Mouse (Mus musculus): ENCODE measurements around the gene Ndfip2. TPM values are rescaled to one million over a fixed set of nuclear protein-coding genes. Genes with fewer than 3 reads are reported as not detected.

Ndfip2 gene
- polyA plus RNA-seq, 1 experiment from 2014 or later: 57.2 TPM

DNA sequence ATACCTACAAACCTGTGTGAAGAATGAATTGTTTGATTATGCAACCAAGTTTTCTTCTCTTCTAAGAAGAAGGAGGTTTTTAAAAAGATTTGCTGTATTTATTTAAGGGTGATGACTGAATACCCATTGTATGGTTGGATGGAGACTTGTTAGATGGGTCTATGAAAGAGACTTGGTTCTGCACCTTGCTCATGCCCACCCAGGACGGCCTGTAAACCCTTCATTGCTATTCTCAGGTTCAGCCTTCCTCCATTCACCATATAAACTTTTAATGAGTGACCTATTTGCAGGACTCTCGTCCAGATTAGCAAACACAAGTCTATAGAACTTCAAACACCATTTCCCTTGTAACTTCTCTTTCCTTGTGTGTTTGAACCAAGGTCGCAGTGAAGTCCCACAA, 63.3 kb downstream of the Ndfip2 start:
- H3K27ac ChIP-seq (ENCODE audit: low read depth, low read length): no peak overlapping the region
- no peaks in the 10 kb centered on the region for H3K36me3 ChIP-seq (ENCODE audit: control insufficient read depth, insufficient read depth, low read length)
- no peaks in the 10 kb centered on the region for H3K9me3 ChIP-seq (ENCODE audit: control insufficient read depth, low read length)
- H3K9ac ChIP-seq (ENCODE audit: low read length): no peak overlapping the region
- no peaks in the 10 kb centered on the region for H3K27me3 ChIP-seq (ENCODE audit: control insufficient read depth, insufficient read depth, low read length)
- 82% methylated on average over 3 of the region's 3 CpGs for WGBS
- DNase-seq (ENCODE audit: low spot score): no peak
- H3K4me3 ChIP-seq (ENCODE audit: low read depth, low read length): no peak overlapping the region
- no peaks in the 10 kb centered on the region for H3K4me1 ChIP-seq (replicated peaks; ENCODE audit: control insufficient read depth, insufficient read depth, low read length)
- no peak for ATAC-seq (replicated peaks; ENCODE audit: low FRiP score)
- H3K4me2 ChIP-seq (ENCODE audit: low read depth, low read length, severe bottlenecking): no peak overlapping the region

DNA sequence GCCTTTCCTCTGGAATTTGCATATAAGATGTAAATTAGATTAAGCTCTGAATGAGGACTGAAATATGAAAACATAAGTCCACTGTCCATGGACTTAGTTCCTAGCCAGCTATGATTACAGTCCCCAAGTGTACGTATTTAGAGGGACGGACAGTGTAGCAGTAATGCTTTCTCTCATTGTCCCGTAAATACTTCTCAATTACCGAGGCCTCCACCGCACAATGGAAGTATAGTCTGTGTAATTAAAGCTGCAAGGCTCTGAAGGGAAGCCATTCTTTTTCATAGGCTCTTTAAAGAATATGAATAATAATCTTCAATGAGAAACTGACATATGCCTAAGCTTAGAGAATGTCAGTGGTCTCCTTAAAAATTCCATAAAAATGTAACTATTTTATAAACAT, 64.5 kb downstream of the Ndfip2 start:
- H3K9me3 ChIP-seq (ENCODE audit: control insufficient read depth, low read length): no peaks in the 10 kb centered on the region
- ATAC-seq (replicated peaks; ENCODE audit: low FRiP score): no peak; the same call in 1 of the 2 replicates
- 69% methylated on average over 5 of the region's 5 CpGs for WGBS
- H3K9ac ChIP-seq (ENCODE audit: low read length): no peak overlapping the region
- H3K4me2 ChIP-seq (ENCODE audit: low read depth, low read length, severe bottlenecking): no peak overlapping the region
- DNase-seq (ENCODE audit: low spot score): no peak
- H3K27ac ChIP-seq (ENCODE audit: low read depth, low read length): no peak overlapping the region
- no peaks in the 10 kb centered on the region for H3K4me1 ChIP-seq (replicated peaks; ENCODE audit: control insufficient read depth, insufficient read depth, low read length)
- H3K4me3 ChIP-seq (ENCODE audit: low read depth, low read length): no peak overlapping the region
- H3K36me3 ChIP-seq (ENCODE audit: control insufficient read depth, insufficient read depth, low read length): no peaks in the 10 kb centered on the region
- no peaks in the 10 kb centered on the region for H3K27me3 ChIP-seq (ENCODE audit: control insufficient read depth, insufficient read depth, low read length)

DNA sequence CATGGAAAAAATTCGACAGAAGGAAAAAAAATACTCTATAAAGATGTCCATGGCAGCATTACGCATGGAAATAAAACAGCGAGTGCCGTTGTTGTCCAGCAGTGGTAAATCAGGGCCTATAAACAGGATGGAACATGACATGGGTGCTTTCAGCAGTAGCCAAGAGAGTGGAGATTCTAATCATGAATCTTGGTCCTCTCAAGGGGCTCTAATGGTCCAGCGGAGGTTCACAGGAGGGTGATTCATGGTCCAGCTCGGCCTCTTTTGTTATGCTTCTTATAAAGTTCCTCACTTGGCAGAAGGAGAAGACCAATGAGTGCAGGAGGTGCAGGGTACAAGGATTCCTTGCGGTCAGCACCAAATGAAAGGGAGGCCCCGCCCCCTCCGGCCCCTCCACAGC, 65.1 kb downstream of the Ndfip2 start:
- Histone ChIP-seq H3K4me3 (ENCODE audit: low read depth, low read length) (no peak overlapping the region), H3K4me2 (ENCODE audit: low read depth, low read length, severe bottlenecking) (no peak overlapping the region), H3K9ac (ENCODE audit: low read length) (no peak overlapping the region), H3K4me1 (replicated peaks; ENCODE audit: control insufficient read depth, insufficient read depth, low read length) (no peaks in the 10 kb centered on the region), H3K27ac (ENCODE audit: low read depth, low read length) (no peak overlapping the region), H3K36me3 (ENCODE audit: control insufficient read depth, insufficient read depth, low read length) (no peaks in the 10 kb centered on the region), H3K9me3 (ENCODE audit: control insufficient read depth, low read length) (no peaks in the 10 kb centered on the region), H3K27me3 (ENCODE audit: control insufficient read depth, insufficient read depth, low read length) (no peaks in the 10 kb centered on the region)
- 85% methylated on average over 9 of the region's 9 CpGs for WGBS
- DNase-seq (ENCODE audit: low spot score) (no peak), ATAC-seq (replicated peaks; ENCODE audit: low FRiP score) (no peak)

DNA sequence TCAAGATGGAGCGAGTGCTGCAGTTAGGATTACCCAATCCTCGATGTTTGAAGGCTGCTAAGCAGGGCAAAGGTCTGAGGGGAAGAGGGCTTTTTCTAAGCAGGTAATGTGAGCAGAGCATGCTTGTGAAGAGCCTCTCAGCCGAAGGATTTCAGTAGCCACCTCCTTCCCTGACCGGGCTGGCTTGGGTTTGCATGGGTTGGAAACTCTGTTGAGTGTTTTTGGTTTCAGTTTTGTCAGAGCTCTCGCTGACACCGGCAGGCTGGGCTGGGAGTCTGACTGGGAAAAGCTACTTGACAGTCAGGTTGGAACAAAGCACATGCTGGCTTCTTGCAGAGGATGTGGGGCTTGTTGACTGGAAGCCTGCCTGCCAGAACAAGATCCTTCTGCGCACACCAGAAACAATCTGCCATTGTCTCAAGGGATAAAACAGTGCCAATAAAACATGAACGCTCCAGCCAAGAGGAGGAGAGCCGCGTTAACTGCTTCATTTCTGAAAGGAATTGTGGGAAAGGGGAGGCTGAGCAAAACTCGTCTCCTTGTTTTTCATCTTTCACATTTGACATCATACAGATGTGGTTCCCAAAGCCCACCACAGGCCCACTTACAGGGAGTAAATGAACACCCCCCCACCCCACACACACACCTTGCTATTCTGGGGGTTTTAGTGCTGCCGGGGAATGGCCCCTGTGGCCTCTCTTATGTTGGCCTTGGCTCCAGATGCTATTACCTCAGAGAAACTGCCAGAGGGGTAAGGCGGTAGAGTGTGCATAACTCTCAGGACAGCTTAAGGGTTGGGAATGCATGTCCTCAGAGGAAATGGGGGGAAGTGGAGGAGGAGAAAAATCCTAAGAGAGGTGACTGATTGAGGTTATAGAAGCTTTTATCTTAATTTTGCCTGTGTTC, 70.3 kb downstream of the Ndfip2 start:
- Histone ChIP-seq H3K4me2 (ENCODE audit: low read depth, low read length, severe bottlenecking) (peak overlapping the region; percentile 34), H3K4me1 (replicated peaks; ENCODE audit: control insufficient read depth, insufficient read depth, low read length) (no peaks in the 10 kb centered on the region), H3K36me3 (ENCODE audit: control insufficient read depth, insufficient read depth, low read length) (no peaks in the 10 kb centered on the region), H3K27ac (ENCODE audit: low read depth, low read length) (no peak overlapping the region), H3K4me3 (ENCODE audit: low read depth, low read length) (no peak overlapping the region), H3K9ac (ENCODE audit: low read length) (no peak overlapping the region), H3K9me3 (ENCODE audit: control insufficient read depth, low read length) (no peaks in the 10 kb centered on the region), H3K27me3 (ENCODE audit: control insufficient read depth, insufficient read depth, low read length) (no peaks in the 10 kb centered on the region)
- 30% methylated on average over 13 of the region's 13 CpGs for WGBS
- 0 out of 2 replicates have a peak, but pooled peaks have one; percentile 11 for ATAC-seq (replicated peaks; ENCODE audit: low FRiP score)
- DNase-seq (ENCODE audit: low spot score): no peak

DNA sequence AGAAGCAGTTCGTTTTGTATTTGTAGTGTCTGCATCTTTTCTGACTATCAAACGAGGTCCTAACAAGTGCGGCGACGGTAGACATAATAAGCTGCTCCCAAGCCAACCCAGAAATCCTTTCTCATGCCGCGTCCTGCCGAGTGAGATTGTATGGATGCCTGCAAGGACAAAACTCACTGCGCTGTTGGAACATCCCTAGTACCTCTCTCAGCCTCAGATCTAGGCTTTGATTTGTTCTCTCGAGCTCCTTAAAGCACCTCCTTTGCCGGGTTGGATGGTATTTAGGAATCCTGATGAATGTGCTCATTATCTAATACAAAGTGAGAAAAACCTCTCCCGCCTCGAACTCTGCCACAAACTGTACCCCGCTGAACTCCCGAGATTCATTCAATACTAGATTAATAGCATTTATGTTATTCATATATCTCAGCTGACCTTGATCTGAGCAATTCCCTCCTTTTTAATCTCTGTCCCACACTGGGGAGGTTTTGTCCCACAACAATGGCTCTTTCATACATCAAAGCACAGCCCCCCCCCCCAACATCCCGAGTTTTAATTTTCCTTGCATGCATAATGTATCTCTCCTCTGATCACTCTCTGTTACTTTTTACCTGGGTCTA, 75.2 kb downstream of the Ndfip2 start:
- Histone ChIP-seq H3K4me3 (ENCODE audit: low read depth, low read length) (peak overlapping the region; percentile 3; the same call in 1 of the 2 replicates), H3K9me3 (ENCODE audit: control insufficient read depth, low read length) (no peaks in the 10 kb centered on the region), H3K36me3 (ENCODE audit: control insufficient read depth, insufficient read depth, low read length) (no peaks in the 10 kb centered on the region), H3K4me1 (replicated peaks; ENCODE audit: control insufficient read depth, insufficient read depth, low read length) (no peaks in the 10 kb centered on the region), H3K27ac (ENCODE audit: low read depth, low read length) (no peak overlapping the region), H3K9ac (ENCODE audit: low read length) (peak overlapping the region; percentile 3; the same call in 1 of the 2 replicates), H3K4me2 (ENCODE audit: low read depth, low read length, severe bottlenecking) (peak overlapping the region; percentile 19), H3K27me3 (ENCODE audit: control insufficient read depth, insufficient read depth, low read length) (no peaks in the 10 kb centered on the region)
- 34% methylated on average over 16 of the region's 16 CpGs for WGBS
- no peak for DNase-seq (ENCODE audit: low spot score)
- ATAC-seq (replicated peaks; ENCODE audit: low FRiP score): peak; percentile 79

DNA sequence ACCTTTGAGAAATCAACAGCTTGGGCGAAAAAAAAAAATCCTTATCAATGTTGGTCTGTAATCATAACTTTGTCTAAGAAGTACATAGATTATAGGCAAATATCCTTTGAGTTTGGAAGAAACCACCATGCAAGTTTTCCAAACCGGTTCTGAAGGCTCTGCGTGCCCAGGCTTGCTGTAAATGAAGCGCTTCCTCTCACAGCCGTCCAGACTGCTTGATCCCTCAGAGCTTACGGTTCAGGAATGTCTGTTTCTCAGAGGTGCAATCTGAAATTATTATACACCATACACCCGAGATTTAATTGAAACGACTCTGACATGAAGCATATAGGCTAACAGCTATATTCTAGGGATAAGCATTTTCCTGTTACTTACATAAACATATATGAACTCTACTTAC, 83.4 kb downstream of the Ndfip2 start:
- Histone ChIP-seq H3K9ac (ENCODE audit: low read length) (no peak overlapping the region), H3K4me3 (ENCODE audit: low read depth, low read length) (no peak overlapping the region), H3K36me3 (ENCODE audit: control insufficient read depth, insufficient read depth, low read length) (no peaks in the 10 kb centered on the region), H3K27ac (ENCODE audit: low read depth, low read length) (no peak overlapping the region), H3K4me2 (ENCODE audit: low read depth, low read length, severe bottlenecking) (no peak overlapping the region), H3K4me1 (replicated peaks; ENCODE audit: control insufficient read depth, insufficient read depth, low read length) (no peaks in the 10 kb centered on the region), H3K27me3 (ENCODE audit: control insufficient read depth, insufficient read depth, low read length) (no peaks in the 10 kb centered on the region), H3K9me3 (ENCODE audit: control insufficient read depth, low read length) (no peaks in the 10 kb centered on the region)
- DNase-seq (ENCODE audit: low spot score) (no peak), ATAC-seq (replicated peaks; ENCODE audit: low FRiP score) (no peak)
- WGBS: 84% methylated on average over 8 of the region's 8 CpGs

DNA sequence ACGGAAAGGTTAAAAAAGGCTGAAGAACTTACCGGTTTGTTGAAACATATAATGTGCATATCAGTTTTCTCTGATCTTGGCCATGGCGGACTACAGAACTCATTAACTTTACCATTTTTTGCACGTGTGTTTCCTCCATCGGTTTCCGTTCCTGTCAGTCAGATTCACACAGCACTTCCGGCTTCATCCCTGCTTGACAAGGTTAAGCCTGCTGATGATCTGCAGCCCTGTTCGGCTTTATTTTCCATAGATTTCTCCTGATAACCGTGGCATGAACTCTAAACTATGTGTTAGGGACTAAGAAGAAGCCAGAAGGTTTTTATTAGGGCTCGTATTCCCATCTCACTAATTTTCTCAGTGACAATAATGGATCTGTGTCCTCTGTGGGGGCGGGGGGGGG, 95.7 kb downstream of the Ndfip2 start:
- Histone ChIP-seq H3K27ac (ENCODE audit: low read depth, low read length) (no peak overlapping the region), H3K27me3 (ENCODE audit: control insufficient read depth, insufficient read depth, low read length) (no peaks in the 10 kb centered on the region), H3K9me3 (ENCODE audit: control insufficient read depth, low read length) (no peaks in the 10 kb centered on the region), H3K4me1 (replicated peaks; ENCODE audit: control insufficient read depth, insufficient read depth, low read length) (no peaks in the 10 kb centered on the region), H3K9ac (ENCODE audit: low read length) (no peak overlapping the region), H3K36me3 (ENCODE audit: control insufficient read depth, insufficient read depth, low read length) (no peaks in the 10 kb centered on the region), H3K4me2 (ENCODE audit: low read depth, low read length, severe bottlenecking) (no peak overlapping the region), H3K4me3 (ENCODE audit: low read depth, low read length) (no peak overlapping the region)
- ATAC-seq (replicated peaks; ENCODE audit: low FRiP score) (no peak), DNase-seq (ENCODE audit: low spot score) (no peak)
- 82% methylated on average over 11 of the region's 11 CpGs for WGBS

Data from forebrain, embryonic 11.5 days (tissue).